Mouse (Mus musculus) lung, adult 2 months (tissue): ENCODE data around the gene Cdc6.

ENCODE experiments used
- CTCF ChIP-seq: fragments of 200-500 bp; IDR thresholded peaks from 2 replicates; pipeline ENCODE4 v1.5.1; 2011; ENCODE audit warnings: mild to moderate bottlenecking, low read length, control low read depth; ENCODE audit not compliant: insufficient read depth
- POLR2A ChIP-seq: fragments of 200-500 bp; IDR thresholded peaks from 2 replicates; pipeline ENCODE4 v1.6.1; 2011; ENCODE audit warnings: low read depth, mild to moderate bottlenecking, control low read depth, low read length, borderline replicate concordance; ENCODE audit errors: extremely low read depth

DNA sequence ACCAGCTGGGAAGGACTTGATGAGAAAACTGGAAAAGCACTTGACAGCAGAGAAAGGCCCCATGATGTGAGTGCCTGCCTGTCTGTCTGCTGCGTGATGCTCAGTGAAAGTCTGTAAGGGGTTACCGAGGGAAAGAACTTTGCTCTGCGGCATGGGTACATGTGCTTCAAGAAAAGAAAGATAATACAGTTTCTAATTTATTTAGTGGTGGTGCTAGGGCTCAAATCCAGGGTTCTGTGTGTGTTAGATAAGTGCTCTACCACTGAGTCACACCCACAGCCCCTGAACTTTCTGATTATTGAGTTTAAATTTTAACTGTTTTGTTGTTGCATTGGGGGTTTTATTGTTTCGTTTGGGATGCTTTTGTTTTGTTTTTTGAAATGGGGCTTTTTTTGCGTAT lies 3.9 kb downstream of the Cdc6 start:
- TF ChIP-seq CTCF (no peak), POLR2A (no peak)
